Mouse (Mus musculus) adrenal gland, postnatal 36 days (tissue): ENCODE measurements at regions not wholly inside any gene's neighbourhood (a gene's known extent, or its start where the extent isn't known, plus 50 kb on each side); places are given as distances from the start of the nearest gene placed in this dataset. TPM values are rescaled to one million over a fixed set of nuclear protein-coding genes. Genes with fewer than 3 reads are reported as not detected.
A peak's percentile ranks its signal among the peaks of the same experiment; 100 is the strongest.

Experiments
- DNase-seq, 2 experiments: peaks; one replicate each; pipeline ENCODE4 v3.0.0; 2021; ENCODE audit warnings: mixed read lengths in 1 of 2
- microRNA-seq: library from miRNA; unstranded; fragments of <30 nt; microRNA quantifications from one replicate; pipeline ENCODE4 v1.2.0, GENCODE M21; 2021

GRCm38 (mm10) chr6:22789731-22790130, 85.6 kb upstream of the Ptprz1 start:
- peak; percentile 61 to 73 for DNase-seq

GRCm38 (mm10) chr6:22791801-22792200, 83.5 kb upstream of the Ptprz1 start:
- DNase-seq, result peak in 1 of 2 experiments; percentile 45

DNA sequence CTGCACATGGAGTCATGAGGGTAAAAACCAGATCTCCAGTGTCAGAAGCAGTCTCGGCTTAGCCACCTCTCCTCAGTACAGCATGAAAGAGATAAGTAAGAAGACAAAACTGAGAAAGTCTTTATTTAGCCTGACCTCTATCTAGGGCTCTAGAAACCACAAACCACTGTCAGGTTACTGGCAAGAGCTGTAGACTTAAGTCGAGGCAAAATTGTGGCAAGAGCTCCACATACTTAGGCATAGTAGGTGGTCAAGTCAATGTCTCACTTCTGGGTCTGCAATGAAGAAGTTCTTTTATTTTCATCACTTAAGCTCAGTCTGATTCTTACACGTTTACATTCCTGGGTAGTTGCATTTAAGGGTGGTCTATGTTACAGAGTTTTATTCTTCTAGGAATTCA, 82.7 kb upstream of the Ptprz1 start:
- DNase-seq, result no peak

DNA sequence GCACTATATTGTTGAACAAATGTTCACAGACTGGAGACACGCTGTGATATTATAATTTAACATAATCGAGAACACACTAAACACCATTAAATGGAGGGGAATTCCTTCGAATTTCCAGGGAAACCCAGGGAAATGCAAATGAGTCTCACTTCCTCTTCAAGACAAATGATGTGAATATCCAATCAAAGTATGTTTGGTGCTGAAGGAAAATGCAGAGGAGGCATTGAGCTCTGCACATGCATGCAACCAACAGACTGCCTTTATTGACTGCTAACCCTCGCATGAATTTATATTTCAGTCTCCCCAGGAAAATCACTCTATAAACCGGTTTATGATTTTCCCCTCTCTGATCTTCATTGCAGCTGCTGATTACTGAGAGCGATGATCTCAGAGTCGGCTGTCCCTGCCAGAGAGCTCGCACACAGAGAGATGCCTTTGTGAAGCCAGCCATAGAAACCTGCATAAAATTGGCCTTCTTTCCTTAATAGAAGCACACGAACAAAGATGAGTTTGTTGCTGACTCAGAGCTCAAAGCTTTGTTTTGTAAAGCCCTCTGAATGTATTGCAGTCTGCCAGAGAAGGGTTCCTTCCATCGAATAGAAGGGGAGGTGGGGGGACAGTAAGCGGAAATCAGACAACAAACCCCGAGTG, 81.1 kb upstream of the Ptprz1 start:
- peak in 1 of 2 experiments; percentile 4 for DNase-seq

DNA sequence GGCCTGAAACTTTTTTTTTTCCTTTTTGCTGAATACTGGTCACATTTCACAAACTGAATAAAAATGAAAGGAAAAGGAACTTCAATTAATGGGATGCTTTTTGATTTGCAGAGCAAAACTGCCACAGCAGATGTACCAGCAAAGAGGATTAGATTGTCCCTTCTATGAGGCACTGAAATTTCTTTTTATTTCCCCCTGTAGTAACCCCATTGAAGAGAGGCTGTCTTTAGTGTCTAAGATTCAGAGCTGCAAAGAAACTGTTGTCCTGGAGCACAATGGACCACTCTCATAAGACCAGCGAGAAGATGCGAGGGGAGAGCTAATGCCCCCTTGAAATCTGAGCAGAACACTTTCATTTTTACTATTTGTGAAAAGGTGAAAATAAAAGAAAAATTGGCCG, 80.5 kb upstream of the Ptprz1 start:
- no peak for DNase-seq

GRCm38 (mm10) chr6:22795291-22795860, 79.9 kb upstream of the Ptprz1 start:
- no peak for DNase-seq

- DNase-seq, result no peak
These were observed 73.4 kb upstream of the Ptprz1 start for GRCm38 (mm10) chr6:22801908-22802307.

DNA sequence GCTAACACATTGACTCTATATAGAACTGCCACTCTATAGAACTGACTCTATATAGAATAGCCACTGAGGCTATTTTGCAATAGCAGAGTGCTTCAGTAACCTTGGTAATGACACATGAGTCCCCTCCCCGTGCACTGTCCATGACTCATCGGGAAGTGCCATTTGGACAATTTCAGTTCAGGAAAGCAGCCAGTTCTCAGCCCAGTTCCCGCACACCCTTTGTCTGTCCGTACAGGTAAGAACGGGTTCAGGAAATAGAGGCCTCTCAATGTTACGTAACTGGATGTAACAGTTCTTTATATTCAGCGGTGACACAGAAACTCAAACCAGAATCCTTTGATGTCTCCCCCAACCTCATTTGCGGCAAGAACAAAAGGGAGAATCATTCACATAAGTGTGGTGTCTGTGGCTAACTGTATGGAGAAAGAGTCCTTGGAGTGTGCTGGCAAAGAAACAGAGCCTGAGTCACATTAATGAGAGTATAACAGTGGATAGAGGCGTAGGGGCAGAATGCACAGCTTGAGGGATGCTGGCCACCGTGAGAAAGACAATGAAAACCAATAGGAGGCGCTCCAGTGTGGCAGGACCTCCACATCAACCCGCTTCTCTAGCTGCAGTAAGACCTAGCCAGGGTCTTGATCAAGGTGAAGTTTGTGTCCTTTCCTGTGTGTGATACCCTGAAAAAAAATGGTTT, 72.8 kb upstream of the Ptprz1 start:
- peak; percentile 71 to 73 for DNase-seq

DNA sequence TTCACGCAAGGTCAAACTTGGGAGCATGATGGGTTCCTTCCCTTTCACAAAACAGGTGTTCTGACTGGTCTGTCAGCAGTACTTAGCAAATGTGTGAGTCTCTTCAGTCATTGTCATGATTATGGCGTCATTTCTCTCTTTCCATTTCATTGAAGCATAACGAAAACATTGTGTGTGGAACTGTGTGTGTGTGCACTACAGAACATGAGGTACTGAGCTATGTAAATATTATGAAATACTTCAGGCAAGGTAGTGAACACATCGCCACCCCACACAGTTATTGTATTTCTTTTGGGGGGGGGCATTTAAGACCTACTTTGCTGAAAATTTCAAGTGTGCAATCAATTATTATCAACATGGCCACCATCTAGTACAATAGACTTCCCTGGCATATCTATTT, 71.4 kb upstream of the Ptprz1 start:
- no peak for DNase-seq

GRCm38 (mm10) chr6:22825086-22825768, 50.1 kb upstream of the Ptprz1 start:
- peak in 1 of 2 experiments; percentile 1 for DNase-seq

Small RNA genes in the stretch of these regions (microRNA-seq; reads per million reads assigned to microRNA genes)
- gene Gm25942, result not detected
